Mouse (Mus musculus): ENCODE measurements around the gene Txnrd3.

DNA sequence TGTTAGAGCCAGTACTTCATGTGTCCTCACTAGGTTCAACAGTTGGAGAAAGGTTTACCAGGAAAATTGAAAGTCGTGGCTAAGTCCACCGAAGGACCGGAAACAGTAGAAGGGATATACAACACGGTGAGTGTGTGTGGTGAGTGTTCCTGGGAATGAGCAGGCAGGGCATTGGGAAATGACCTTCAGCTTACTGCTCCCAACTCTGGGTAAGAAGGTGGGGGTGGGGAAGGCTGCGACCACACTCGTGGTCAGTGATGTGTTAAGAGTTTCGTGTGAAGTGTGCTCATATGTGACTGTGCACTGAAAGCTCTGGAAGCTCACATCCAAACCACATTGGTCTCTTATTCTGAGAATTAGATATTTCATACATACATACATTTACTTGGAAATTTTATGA lies 21.9 kb downstream of the Txnrd3 start:
- TF ChIP-seq SMC3 (IDR thresholded peaks at IDR 0.05; ENCODE audit: low read depth, low read length) (no peak), CTCF (conservative IDR thresholded peaks at IDR 0.05 in 1 of 2, IDR thresholded peaks at IDR 0.05 in 1 of 2; ENCODE audit: low read depth in 2 of 2, low read length in 2 of 2) (no peak), HCFC1 (IDR thresholded peaks at IDR 0.05; ENCODE audit: low read depth, low read length) (no peak), USF1 (IDR thresholded peaks at IDR 0.05; ENCODE audit: low read depth, low read length) (no peak), POLR2A (IDR thresholded peaks at IDR 0.05; ENCODE audit: low read depth, low read length) (no peak), MYC (IDR thresholded peaks at IDR 0.05; ENCODE audit: low read depth, low read length) (no peak), SIN3A (IDR thresholded peaks at IDR 0.05; ENCODE audit: low read length) (no peak), EP300 (IDR thresholded peaks at IDR 0.05; ENCODE audit: low read length) (no peak), ELF1 (IDR thresholded peaks at IDR 0.05; ENCODE audit: low read depth, low read length) (no peak), MAX (IDR thresholded peaks at IDR 0.05; ENCODE audit: low read length) (no peak), ETS1 (conservative IDR thresholded peaks at IDR 0.05; ENCODE audit: low read depth, low read length) (no peak), CHD2 (IDR thresholded peaks at IDR 0.05; ENCODE audit: low read length) (no peak), BHLHE40 (IDR thresholded peaks at IDR 0.05; ENCODE audit: low read depth, low read length) (no peak), TCF12 (IDR thresholded peaks at IDR 0.05; ENCODE audit: low read depth, low read length) (no peak)

Measured in CH12.LX (cell line).